Mouse (Mus musculus) liver, postnatal 0 days (tissue): Measurements from ENCODE around the gene Ripply3.

Experiments used
- CTCF ChIP-seq: sonication (generic); IDR thresholded peaks from 2 replicates; pipeline ENCODE4 v1.5.1; 2016; ENCODE audit warnings: antibody characterized with exemption, low read depth
- EP300 ChIP-seq: IDR thresholded peaks from 2 replicates; pipeline ENCODE4 v1.6.1; 2016; ENCODE audit warnings: antibody characterized with exemption, low read depth, mild to moderate bottlenecking

GRCm38 (mm10) chr16:94314626-94315025 lies 13.6 kb upstream of the Ripply3 start:
- no peak for TF ChIP-seq CTCF
- TF ChIP-seq EP300, result no peak
